Mouse (Mus musculus) embryo, embryonic 10 days (tissue): ENCODE results near the gene Timmdc1.
A peak's percentile ranks its signal among the peaks of the same experiment; 100 is the strongest.

Source experiments
- DNase-seq: peaks from one replicate; pipeline ENCODE4 v3.0.0-alpha.2; 2015; ENCODE audit warnings: low spot score

Gene Timmdc1

DNA sequence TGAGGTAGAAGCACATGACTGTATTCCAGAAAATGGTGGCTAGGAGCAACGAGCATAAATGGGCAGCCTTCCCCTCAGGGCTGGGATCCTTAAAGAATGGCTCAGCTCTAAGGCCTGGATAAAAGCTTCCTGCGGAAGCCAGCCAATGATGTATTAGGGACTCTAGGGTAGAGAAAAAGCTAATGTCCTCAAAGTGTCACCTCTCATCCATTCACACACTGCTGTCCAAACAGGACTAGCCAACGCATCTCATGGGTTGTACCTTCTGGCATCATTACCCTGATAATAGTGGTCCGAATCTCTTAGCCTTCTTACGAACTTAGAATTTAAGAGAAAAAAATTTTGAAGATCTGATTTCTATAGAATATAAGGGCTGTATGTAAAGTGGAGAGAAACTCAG, 59.2 kb downstream of the Timmdc1 start:
- no peak for DNase-seq

DNA sequence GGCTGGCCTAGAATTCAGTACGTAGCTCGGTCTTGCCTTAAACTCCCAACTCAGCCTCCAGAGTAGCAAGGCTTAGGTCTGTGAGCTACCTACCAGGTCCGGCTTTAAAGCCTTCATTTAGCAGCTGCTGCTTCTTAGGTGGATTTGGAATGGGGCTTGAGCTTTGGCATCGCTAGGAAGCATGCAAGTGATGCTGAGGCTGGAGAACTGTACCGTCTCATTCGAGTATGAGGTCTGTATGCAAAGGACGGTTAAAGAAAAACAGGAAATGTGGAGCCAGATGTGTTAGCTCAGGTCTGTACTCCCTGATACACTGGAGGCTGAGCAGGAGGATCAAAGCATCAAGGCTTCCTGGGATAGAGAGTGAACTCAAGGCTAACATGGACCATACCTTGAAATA, 60.3 kb downstream of the Timmdc1 start:
- no peak for DNase-seq

DNA sequence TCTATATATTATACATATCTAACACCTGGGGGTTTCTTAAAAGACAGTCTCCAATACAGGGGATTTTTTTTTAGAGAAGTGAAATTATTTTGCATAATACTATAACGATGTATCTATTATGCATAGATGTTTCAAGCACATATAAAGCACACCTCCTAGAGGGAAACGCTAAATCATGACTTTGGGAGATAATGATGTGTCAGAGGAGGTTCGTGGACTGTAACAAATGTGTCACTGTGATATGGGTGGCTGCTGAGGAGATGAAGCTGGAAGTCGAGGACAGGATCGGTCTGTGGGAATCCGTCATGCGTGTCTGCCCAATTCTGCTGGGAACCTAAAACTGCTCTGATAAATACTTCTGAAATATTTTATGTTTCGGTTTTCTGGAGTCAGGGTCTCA, 60.7 kb downstream of the Timmdc1 start:
- no peak for DNase-seq

DNA sequence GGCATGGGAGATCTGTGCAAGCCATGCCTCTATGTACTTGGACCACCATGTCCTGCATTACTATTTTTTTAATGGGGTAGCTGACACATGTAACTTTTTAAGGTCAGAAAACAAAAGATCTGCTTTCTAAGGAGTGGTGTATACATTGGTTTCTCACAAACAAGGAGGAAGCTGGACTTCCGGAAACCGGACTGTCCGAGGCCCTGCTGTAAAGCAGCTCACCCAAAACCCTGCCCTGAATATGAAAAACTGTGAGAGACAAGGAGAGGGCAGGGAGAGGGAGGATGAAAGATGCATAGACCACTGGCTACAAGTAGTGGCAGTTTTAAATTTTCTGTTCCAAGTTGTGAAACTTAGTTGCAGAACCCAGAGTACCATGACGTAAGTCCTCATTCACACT, 62.5 kb downstream of the Timmdc1 start:
- no peak for DNase-seq

DNA sequence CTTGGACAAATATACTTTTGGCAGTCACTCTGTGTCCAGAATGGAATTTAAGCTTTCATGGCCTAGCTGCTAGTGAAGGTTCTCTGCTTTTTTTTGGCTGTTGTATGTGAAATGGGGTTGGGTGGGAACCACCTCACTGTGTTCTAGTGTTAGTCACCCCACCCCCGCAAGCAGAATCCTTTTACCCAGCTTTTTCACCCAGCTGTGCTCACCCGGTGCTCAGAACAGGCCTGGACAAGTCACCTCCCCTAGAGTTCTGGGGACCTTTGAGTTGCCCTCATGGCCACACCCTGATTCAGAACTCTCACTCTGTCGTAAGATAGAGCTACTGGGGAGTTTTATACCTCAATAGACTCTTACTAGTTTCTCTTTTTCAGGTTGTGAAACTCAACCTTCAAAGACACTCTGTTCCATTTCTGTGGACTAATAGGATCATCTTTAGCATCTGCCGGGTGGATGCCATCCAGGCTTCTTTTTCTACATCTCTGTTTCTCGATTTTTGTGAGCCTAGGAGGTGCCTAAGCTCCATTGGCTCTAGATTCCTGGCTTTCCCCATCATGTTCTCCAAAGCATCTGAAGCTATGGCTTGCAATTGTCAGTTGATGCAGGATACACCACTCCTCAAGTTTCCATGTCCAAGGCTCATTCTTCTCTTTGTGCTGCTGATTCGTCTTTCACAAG, 63.7 kb downstream of the Timmdc1 start:
- no peak for DNase-seq

DNA sequence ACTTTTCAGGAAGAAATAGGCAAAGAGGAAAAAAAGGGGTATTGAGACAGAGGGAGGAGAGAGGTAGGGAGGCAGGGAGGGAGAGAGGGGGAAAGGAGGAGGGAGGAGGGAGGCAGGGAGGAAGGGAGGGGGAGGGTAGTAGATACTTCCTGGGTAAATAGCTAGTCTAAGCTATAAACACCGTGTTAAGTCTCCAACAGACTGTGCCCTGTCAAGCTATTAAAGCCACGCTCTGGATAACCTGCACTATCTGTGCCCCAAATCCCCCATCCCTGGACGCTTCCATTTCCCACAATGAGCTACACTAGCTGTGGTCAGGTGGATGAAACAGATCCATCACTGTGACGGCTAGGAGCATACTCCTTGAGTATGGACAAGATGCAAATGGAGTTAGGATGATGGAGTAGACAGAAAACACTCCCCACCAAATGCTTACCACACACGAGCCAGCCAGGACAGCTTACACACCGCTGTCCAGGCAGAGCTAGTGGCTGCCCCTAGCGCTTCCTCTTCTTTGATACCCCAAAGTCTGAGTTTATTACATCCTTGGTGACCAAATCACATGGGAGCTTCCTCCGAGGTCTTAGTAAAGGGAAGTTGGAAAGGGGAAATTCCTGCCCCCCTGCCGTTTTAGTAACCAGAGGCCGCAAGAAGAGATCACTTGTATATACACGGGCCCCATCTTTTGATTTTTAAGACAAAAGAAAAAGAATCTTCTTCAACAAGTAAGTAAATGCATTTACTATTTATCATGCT, 65.5 kb downstream of the Timmdc1 start:
- no peak for DNase-seq

DNA sequence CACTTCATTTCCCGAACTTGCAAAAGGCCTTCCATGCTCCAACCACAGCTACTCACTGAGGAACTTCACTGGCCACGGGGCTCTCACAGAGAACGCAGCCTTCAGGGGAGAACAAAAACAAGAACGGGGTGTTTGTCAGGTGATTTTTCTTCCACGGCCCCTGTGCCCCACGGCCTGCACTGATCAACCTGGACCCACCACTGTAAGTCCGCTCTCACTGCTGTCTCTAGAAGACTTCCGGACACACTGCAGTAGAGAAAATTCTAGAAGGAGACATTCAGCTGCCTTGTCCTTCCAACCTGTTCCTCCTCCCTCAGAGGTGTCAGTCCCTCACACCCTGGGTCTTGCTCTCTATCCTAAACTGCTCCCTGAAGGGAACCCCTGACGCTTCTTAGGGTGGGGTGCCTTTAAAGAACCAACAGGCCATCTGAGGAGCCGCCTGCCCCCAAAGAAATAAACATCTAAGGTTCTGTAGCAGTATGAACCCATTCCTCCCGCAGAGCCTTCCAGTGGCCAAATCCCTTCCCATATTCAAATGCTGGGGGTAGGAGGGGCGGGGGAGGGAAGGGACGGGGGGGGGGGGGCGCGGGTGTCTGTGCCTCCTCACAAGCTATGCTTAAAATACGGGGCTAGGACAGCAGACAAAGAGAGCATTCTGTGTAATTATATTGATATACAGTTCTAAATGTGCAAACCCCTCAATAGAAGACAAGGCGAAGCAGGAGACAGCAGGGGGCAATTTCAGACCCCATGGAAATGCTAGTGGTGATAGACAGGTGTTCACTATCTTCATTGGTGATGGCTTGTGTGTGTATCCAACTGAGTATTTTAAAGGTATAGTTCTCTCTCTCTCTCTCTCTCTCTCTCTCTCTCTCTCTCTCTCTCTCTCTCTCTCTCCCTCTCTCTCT, 66.7 kb downstream of the Timmdc1 start, which contains the start of gene Cd80:
Gene Cd80 (plus strand): TSS at position 51 of the 908 bp plus-strand sequence.
- no peak for DNase-seq

DNA sequence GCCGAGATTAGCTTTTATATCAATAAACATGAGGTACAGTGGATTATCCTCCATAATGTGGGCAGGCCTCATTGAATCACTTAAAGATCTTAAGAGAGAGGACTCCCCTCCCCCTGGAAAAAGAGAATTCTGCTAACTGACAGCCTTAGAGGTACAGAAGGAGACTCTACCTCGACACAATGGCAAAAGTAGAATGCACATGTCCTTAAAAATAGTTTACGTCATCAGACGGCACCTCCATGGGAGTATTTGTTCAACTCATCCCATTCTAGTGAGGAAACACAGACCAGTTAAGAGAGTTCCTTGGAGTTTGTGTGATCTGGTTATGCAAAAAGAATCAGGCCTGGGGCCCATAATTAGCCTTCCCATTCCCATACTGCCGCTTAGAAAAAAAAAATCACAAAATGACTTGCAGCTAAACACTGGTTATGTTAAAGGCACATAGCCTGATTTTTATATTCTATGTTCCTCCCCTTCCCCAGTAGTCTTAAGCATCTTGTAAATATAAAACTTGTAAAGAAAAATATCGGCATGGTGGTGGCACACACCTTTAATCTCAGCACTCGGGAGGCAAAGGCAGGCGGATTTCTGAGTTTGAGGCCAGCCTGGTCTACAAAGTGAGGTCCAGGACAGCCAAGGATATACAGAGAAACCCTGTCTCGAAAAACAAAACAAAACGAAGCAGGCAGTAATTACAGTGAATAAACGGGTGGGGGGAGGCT, 67.8 kb downstream of the Timmdc1 start:
- no peak for DNase-seq

DNA sequence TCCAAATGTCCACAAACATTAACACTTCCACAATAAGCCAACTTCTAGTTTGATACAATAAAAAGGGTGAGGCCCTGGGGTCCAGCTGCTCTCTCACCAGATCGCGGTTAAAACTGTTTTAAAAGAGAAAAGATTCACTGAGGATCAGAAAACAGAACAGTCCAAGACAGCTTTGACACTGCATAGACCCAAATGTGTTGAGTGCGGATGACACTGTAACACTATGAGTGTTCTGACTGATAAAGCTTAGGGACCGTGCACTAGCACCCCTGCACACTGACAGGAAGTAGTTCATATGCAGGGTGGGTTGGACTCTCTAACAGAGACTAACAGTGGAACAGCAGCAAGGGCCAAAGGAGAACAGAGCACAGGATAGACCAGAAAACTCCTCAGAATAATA, 68.5 kb downstream of the Timmdc1 start:
- DNase-seq = no peak

DNA sequence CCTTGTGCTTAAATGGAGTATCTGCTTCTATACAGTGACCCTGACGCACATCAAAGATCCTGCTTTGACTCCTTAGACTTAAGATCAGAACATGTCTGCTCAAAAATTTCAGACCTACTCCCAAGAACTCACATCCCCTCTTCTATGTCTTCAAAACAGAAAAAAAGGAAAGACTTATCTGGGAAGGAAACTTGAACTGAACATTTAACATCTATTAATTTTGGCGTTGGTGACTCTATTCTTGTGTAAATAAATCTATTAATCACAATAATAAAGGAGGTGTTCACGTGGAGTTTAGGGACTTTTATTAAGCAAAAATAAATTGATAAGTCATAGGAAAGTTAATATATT, 69.3 kb downstream of the Timmdc1 start:
- DNase-seq = no peak

DNA sequence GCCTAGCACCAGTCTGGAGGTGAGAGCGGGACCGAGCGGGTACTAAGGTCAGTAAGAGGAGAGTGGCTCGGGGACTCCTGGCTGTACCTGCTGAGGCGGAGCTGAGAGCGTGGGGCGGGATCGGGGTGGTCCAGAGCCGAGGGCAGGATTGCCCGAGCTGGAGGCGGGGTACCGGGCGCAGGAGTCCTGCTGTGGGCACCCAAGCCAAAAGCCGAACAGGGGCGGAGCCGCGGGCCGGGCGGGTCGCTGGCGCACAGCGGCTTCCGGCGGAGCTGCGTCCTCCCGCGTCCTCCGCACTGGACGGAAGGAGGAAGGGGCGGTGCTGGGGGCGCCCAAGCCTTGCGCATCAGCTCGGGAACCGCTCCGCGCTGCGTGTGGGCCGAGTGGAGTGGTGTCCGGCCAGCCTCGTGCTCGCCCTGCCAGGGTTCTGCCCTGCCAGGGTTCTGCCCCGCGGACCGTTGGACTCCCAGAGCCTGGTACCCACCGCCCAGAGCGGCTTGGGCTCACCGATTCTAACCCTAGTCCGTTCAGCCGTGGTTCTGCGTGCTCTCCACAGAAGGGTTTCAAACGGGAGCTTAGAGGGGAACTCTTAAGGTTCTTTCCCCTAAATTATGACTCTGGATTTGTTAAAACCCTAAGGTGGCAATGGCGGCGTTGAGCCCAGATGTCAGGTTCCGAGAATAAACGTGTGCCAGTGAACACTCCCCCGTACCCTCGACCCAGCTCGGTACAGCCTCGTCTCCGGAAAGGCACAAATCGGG, 69.8 kb downstream of the Timmdc1 start, which contains the start of gene Adprh:
Gene Adprh (minus strand): TSS at position 262 of the 761 bp plus-strand sequence.
- peak; percentile 92 for DNase-seq

DNA sequence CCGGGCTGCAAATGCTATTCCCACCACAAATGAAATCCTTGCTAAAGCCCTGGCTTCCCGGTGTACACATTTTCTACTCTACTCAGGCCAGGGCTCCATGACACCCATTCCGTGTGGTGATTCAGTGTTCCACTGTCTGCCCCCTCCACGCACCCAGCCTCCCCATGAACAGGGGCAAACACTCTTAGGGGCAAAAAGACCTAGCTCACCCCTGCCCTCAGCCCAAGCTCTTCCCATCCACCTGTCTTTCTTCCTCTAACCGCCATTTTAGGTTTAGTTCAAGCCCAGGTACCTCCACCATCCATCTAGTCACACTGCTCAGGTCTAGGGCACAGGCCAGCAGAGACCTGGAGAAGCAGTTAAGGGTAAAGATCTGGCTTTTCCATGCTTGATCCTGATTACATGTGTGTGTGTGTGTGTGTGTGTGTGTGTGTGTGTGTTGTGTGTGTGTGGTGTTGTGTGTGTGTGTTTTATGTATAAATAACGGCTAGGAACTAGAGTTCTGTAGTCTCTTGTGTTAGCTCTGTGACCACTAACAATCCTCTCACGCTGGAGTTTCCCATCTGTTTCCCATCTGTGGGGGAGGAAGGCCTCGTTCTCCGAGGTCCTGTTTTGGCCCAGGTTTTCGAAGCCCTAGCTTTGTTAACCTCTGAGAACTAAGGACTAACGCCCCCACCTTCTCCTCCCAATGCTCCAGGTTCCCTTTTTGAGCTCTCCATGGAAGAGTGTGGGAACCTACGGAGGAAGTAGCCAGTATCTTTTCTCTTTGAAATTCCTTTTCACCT, 70.8 kb downstream of the Timmdc1 start:
- DNase-seq = peak; percentile 40

DNA sequence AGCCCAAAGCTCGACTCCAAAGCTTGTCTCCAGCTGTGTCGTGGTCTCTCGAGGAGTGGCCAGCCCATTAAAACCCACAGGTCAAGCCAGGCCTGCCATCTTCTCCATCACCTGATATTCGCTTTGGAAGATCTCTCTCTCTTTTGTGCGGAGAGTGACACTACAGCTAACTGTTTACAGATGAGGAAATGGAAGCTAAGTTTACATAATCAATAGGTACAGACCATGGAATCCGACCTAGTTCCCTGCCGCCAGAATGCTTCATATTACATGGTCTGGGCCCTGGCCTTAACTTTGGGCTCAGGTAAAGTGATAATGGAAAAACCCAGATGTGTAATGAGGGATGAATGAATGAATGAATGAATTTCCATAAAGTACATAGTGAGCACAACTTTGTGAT, 71.8 kb downstream of the Timmdc1 start:
- DNase-seq = no peak

DNA sequence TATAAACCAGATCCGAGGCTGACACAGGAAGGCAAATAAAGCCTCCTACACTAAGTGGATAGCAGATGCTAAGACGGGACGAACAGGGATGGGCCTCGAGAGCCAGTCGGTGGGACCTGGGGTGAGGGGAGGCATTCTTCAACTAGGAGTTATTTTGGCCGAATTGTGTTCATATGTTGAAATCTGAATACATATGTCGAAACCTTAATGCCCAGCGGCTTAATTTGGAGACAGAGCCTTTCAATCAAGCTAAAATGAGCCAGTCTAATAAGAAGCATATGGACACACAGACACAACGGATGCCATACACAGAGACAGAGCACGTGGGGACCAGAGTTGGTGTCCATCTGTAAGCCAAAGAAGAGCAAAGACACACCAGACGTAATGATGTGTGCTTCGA, 74.0 kb downstream of the Timmdc1 start:
- no peak for DNase-seq
